Mouse (Mus musculus): ENCODE data around the gene Hdgf. TPM values are rescaled to one million over a fixed set of nuclear protein-coding genes. Genes with fewer than 3 reads are reported as not detected.

Hdgf gene
- total and polyA plus RNA-seq, 3 experiments = 199 to 468 (median 215) TPM

GRCm38 (mm10) chr3:87960586-87961191 is 54.6 kb downstream of the Hdgf start:
- no peaks in the 10 kb centered on the region for H3K36me3 ChIP-seq (replicated peaks in 1 of 2; ENCODE audit: control insufficient read depth in 1 of 2, insufficient read depth in 1 of 2, low read length in 1 of 2)
- peak; percentile 80 for DNase-seq (ENCODE audit: extremely low read depth)
- no peak for TF ChIP-seq MAFK (IDR thresholded peaks at IDR 0.05; ENCODE audit: insufficient replicate concordance, low read length)
- TF ChIP-seq IRF4 (IDR thresholded peaks at IDR 0.05; ENCODE audit: low read depth, low read length) = peak; percentile 48; the same call in 1 of the 2 replicates
- peak; percentile 9; the same call in 1 of the 2 replicates for TF ChIP-seq ZC3H11A (IDR thresholded peaks at IDR 0.05; ENCODE audit: low read depth, low read length)
- peak; percentile 66; the same call in 1 of the 2 replicates for TF ChIP-seq NELFE (IDR thresholded peaks at IDR 0.05; ENCODE audit: low read depth, low read length)
- TF ChIP-seq NRF1 (IDR thresholded peaks at IDR 0.05; ENCODE audit: low read depth, low read length) = no peak
- TF ChIP-seq CTCF (conservative IDR thresholded peaks at IDR 0.05 in 1 of 2, IDR thresholded peaks at IDR 0.05 in 1 of 2; ENCODE audit: low read depth in 2 of 2, low read length in 2 of 2) = peak in 1 of 2 experiments; percentile 100; a peak in 3 of 4 replicates
- TF ChIP-seq RAD21 (IDR thresholded peaks at IDR 0.05; ENCODE audit: low read depth, low read length) = peak; percentile 79
- peak; percentile 86 for TF ChIP-seq SMC3 (IDR thresholded peaks at IDR 0.05; ENCODE audit: low read depth, low read length)
- H3K4me3 ChIP-seq (replicated peaks in 1 of 3; ENCODE audit: low read depth in 2 of 3, low read length in 2 of 3, poor library complexity in 1 of 3) = no peak overlapping the region
- H3K9ac ChIP-seq (ENCODE audit: insufficient read depth, low read depth) = no peak overlapping the region
- peaks cover 67% of the 10 kb centered on the region for H3K27me3 ChIP-seq (replicated peaks)
- no peaks in the 10 kb centered on the region for H3K79me2 ChIP-seq (replicated peaks; ENCODE audit: control insufficient read depth, extremely low read depth, insufficient read depth, poor library complexity, severe bottlenecking)
- H3K4me1 ChIP-seq (ENCODE audit: control insufficient read depth in 1 of 2, insufficient read depth in 2 of 2) = peaks cover 0 to 4% of the 10 kb centered on the region in 2 experiments; a peak in 2 of 4 replicates
- dilution Hi-C loops (cut with MboI; ENCODE audit: extremely low pct_ligation_motif_present, extremely low pct_unique_long_range_greater_than_20kb, low sequenced_read_pairs) (no loop called here), in situ Hi-C loops (cut with MboI; ENCODE audit: low pct_ligation_motif_present, low pct_unique_long_range_greater_than_20kb, low sequenced_read_pairs) (no loop called here)
- H3K27ac ChIP-seq (ENCODE audit: insufficient read depth, low read depth) = no peak overlapping the region
- peaks cover 5% of the 10 kb centered on the region for H3K9me3 ChIP-seq (replicated peaks; ENCODE audit: low read length)
- H3K4me2 ChIP-seq (ENCODE audit: insufficient read depth, low read depth, poor library complexity, severe bottlenecking) = peak overlapping the region; percentile 29

Other genes with a start within 250 kb of the Hdgf start
- 0.17 and 0.21 TPM in 2 replicates for gene Lrrc71, start 157.7 kb upstream of the Hdgf start, total RNA-seq (2012; rRNA removed)
- gene Lrrc71, start 157.7 kb upstream of the Hdgf start, total RNA-seq (2014; rRNA removed) = not detected in 2 replicates
- 0.14 TPM in 1 of 2 replicates, not detected in the other for gene Lrrc71, start 157.7 kb upstream of the Hdgf start, polyA plus RNA-seq (2012; ENCODE audit: insufficient read length, low read depth)
- gene Ntrk1, start 111.2 kb upstream of the Hdgf start, total RNA-seq (2012; rRNA removed) = 0.92 and 1.6 TPM in 2 replicates
- 0.36 and 0.55 TPM in 2 replicates for gene Ntrk1, start 111.2 kb upstream of the Hdgf start, total RNA-seq (2014; rRNA removed)
- 0.47 and 0.53 TPM in 2 replicates for gene Ntrk1, start 111.2 kb upstream of the Hdgf start, polyA plus RNA-seq (2012; ENCODE audit: insufficient read length, low read depth)
- 0.08 TPM in 1 of 2 replicates, not detected in the other for gene Insrr, start 109.4 kb upstream of the Hdgf start, total RNA-seq (2012; rRNA removed)
- not detected in 2 replicates for gene Insrr, start 109.4 kb upstream of the Hdgf start, total RNA-seq (2014; rRNA removed)
- gene Insrr, start 109.4 kb upstream of the Hdgf start, polyA plus RNA-seq (2012; ENCODE audit: insufficient read length, low read depth) = 0.06 TPM in 1 of 2 replicates, not detected in the other
- 0.50 and 1.2 TPM in 2 replicates for gene Pear1, start 82.0 kb upstream of the Hdgf start, total RNA-seq (2012; rRNA removed)
- gene Pear1, start 82.0 kb upstream of the Hdgf start, total RNA-seq (2014; rRNA removed) = 0.20 and 0.22 TPM in 2 replicates
- 0.35 and 0.46 TPM in 2 replicates for gene Pear1, start 82.0 kb upstream of the Hdgf start, polyA plus RNA-seq (2012; ENCODE audit: insufficient read length, low read depth)
- gene Sh2d2a, start 59.6 kb upstream of the Hdgf start, total RNA-seq (2012; rRNA removed) = 39.2 and 46.6 TPM in 2 replicates
- gene Sh2d2a, start 59.6 kb upstream of the Hdgf start, total RNA-seq (2014; rRNA removed) = 19.9 and 23.2 TPM in 2 replicates
- gene Sh2d2a, start 59.6 kb upstream of the Hdgf start, polyA plus RNA-seq (2012; ENCODE audit: insufficient read length, low read depth) = 66.8 and 74.5 TPM in 2 replicates
- 48.6 and 51.7 TPM in 2 replicates for gene Prcc, start 20.7 kb upstream of the Hdgf start, total RNA-seq (2012; rRNA removed)
- 24.8 and 26.4 TPM in 2 replicates for gene Prcc, start 20.7 kb upstream of the Hdgf start, total RNA-seq (2014; rRNA removed)
- gene Prcc, start 20.7 kb upstream of the Hdgf start, polyA plus RNA-seq (2012; ENCODE audit: insufficient read length, low read depth) = 55.7 and 58.5 TPM in 2 replicates
- gene Mrpl24, start 13.2 kb downstream of the Hdgf start, total RNA-seq (2012; rRNA removed) = 160 and 176 TPM in 2 replicates
- gene Mrpl24, start 13.2 kb downstream of the Hdgf start, total RNA-seq (2014; rRNA removed) = 166 and 168 TPM in 2 replicates
- 123 and 156 TPM in 2 replicates for gene Mrpl24, start 13.2 kb downstream of the Hdgf start, polyA plus RNA-seq (2012; ENCODE audit: insufficient read length, low read depth)
- gene Isg20l2, start 24.0 kb downstream of the Hdgf start, total RNA-seq (2012; rRNA removed) = 40.8 and 52.9 TPM in 2 replicates
- 68.8 and 76.2 TPM in 2 replicates for gene Isg20l2, start 24.0 kb downstream of the Hdgf start, total RNA-seq (2014; rRNA removed)
- 44.5 and 45.0 TPM in 2 replicates for gene Isg20l2, start 24.0 kb downstream of the Hdgf start, polyA plus RNA-seq (2012; ENCODE audit: insufficient read length, low read depth)
- gene Rrnad1, start 24.4 kb downstream of the Hdgf start, total RNA-seq (2012; rRNA removed) = 11.4 and 12.3 TPM in 2 replicates
- 7.3 and 8.0 TPM in 2 replicates for gene Rrnad1, start 24.4 kb downstream of the Hdgf start, total RNA-seq (2014; rRNA removed)
- 11.7 and 12.5 TPM in 2 replicates for gene Rrnad1, start 24.4 kb downstream of the Hdgf start, polyA plus RNA-seq (2012; ENCODE audit: insufficient read length, low read depth)
- 0.38 TPM in 2 replicates for gene Crabp2, start 42.3 kb downstream of the Hdgf start, total RNA-seq (2012; rRNA removed)
- 0.27 TPM in 1 of 2 replicates, not detected in the other for gene Crabp2, start 42.3 kb downstream of the Hdgf start, total RNA-seq (2014; rRNA removed)
- gene Crabp2, start 42.3 kb downstream of the Hdgf start, polyA plus RNA-seq (2012; ENCODE audit: insufficient read length, low read depth) = 0.97 and 1.0 TPM in 2 replicates
- gene Nes, start 64.8 kb downstream of the Hdgf start, total RNA-seq (2012; rRNA removed) = 0.04 TPM in 2 replicates
- 0.04 TPM in 1 of 2 replicates, not detected in the other for gene Nes, start 64.8 kb downstream of the Hdgf start, total RNA-seq (2014; rRNA removed)
- 0.04 TPM in 2 replicates for gene Nes, start 64.8 kb downstream of the Hdgf start, polyA plus RNA-seq (2012; ENCODE audit: insufficient read length, low read depth)
- gene Bcan, start 93.9 kb downstream of the Hdgf start, total RNA-seq (2012; rRNA removed) = 0.04 TPM in 1 of 2 replicates, not detected in the other
- not detected in 2 replicates for gene Bcan, start 93.9 kb downstream of the Hdgf start, total RNA-seq (2014; rRNA removed)
- not detected in 2 replicates for gene Bcan, start 93.9 kb downstream of the Hdgf start, polyA plus RNA-seq (2012; ENCODE audit: insufficient read length, low read depth)
- not detected in 2 replicates for gene Hapln2, start 121.3 kb downstream of the Hdgf start, total RNA-seq (2012; rRNA removed)
- gene Hapln2, start 121.3 kb downstream of the Hdgf start, total RNA-seq (2014; rRNA removed) = not detected in 2 replicates
- not detected in 2 replicates for gene Hapln2, start 121.3 kb downstream of the Hdgf start, polyA plus RNA-seq (2012; ENCODE audit: insufficient read length, low read depth)
- 49.1 and 64.2 TPM in 2 replicates for gene Gpatch4, start 136.8 kb downstream of the Hdgf start, total RNA-seq (2012; rRNA removed)
- 20.3 and 21.6 TPM in 2 replicates for gene Gpatch4, start 136.8 kb downstream of the Hdgf start, total RNA-seq (2014; rRNA removed)
- gene Gpatch4, start 136.8 kb downstream of the Hdgf start, polyA plus RNA-seq (2012; ENCODE audit: insufficient read length, low read depth) = 128 and 182 TPM in 2 replicates
- 98.1 and 124 TPM in 2 replicates for gene Naxe, start 152.2 kb downstream of the Hdgf start, total RNA-seq (2012; rRNA removed)
- 65.6 and 71.0 TPM in 2 replicates for gene Naxe, start 152.2 kb downstream of the Hdgf start, total RNA-seq (2014; rRNA removed)
- gene Naxe, start 152.2 kb downstream of the Hdgf start, polyA plus RNA-seq (2012; ENCODE audit: insufficient read length, low read depth) = 80.5 and 91.3 TPM in 2 replicates
- not detected in 2 replicates for gene Ttc24, start 172.0 kb downstream of the Hdgf start, total RNA-seq (2012; rRNA removed)
- gene Ttc24, start 172.0 kb downstream of the Hdgf start, total RNA-seq (2014; rRNA removed) = not detected in 2 replicates
- not detected in 2 replicates for gene Ttc24, start 172.0 kb downstream of the Hdgf start, polyA plus RNA-seq (2012; ENCODE audit: insufficient read length, low read depth)
- 15.9 and 21.9 TPM in 2 replicates for gene Iqgap3, start 175.7 kb downstream of the Hdgf start, total RNA-seq (2012; rRNA removed)
- 12.1 and 13.0 TPM in 2 replicates for gene Iqgap3, start 175.7 kb downstream of the Hdgf start, total RNA-seq (2014; rRNA removed)
- gene Iqgap3, start 175.7 kb downstream of the Hdgf start, polyA plus RNA-seq (2012; ENCODE audit: insufficient read length, low read depth) = 16.1 and 18.3 TPM in 2 replicates
- 10.9 and 11.0 TPM in 2 replicates for gene Mef2d, start 236.1 kb downstream of the Hdgf start, total RNA-seq (2012; rRNA removed)
- 4.3 and 4.8 TPM in 2 replicates for gene Mef2d, start 236.1 kb downstream of the Hdgf start, total RNA-seq (2014; rRNA removed)
- gene Mef2d, start 236.1 kb downstream of the Hdgf start, polyA plus RNA-seq (2012; ENCODE audit: insufficient read length, low read depth) = 51.2 and 75.8 TPM in 2 replicates

Measured in CH12.LX (cell line).